Mouse (Mus musculus) liver, adult 2 months (tissue): ENCODE results near the gene Rngtt.

Source experiments
- CTCF ChIP-seq: fragments of 200-500 bp; IDR thresholded peaks from 2 replicates; pipeline ENCODE4 v1.5.1; 2011; ENCODE audit warnings: low read depth, low read length, control low read depth
- POLR2A ChIP-seq: fragments of 200-500 bp; IDR thresholded peaks from 2 replicates; pipeline ENCODE4 v1.6.1; 2011; ENCODE audit warnings: low read length, control low read depth; ENCODE audit not compliant: insufficient read depth; ENCODE audit errors: extremely low read depth

GRCm38 (mm10) chr4:33290878-33291277 lies 19.2 kb upstream of the Rngtt start:
- TF ChIP-seq POLR2A, result no peak
- no peak for TF ChIP-seq CTCF
